ENCODE assay signal across 13 mouse cellular contexts in the genomic region with DNA sequence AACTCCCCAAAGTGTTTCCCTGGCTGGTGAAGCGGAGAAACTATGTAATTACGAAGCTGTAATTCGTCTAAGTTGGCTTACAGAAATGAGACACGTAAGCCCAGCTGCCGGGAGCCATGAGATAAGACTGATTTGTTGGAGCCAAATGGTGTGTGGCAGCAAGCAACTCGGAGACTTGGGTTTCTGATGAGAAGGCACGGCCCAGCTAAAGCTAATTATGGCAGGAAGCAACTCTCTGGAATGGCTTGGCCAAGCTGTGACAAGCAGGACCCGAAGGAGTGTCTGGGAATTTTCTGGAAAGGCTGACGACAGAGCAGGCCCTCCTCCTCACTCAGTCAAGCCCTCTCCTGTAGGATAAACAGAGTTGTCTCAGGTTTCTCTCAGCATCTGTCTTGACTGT. TPM values are rescaled to one million over a fixed set of nuclear protein-coding genes. Genes with fewer than 3 reads are reported as not detected.
DNase-seq lines count a peak whose midpoint lies in the region; ATAC-seq lines count a peak whose summit lies in the region.
"Had no signal": no experiment of that assay in that cellular context is flagged by ENCODE, and none has a peak within 500 bp of the region (broad histone marks: within the 10 kb centered on the region; RNA-seq: fewer than 3 reads in every experiment).

No protein-coding gene starts in this region.

- DNase-seq in embryo, embryonic 10 days (ENCODE audit: low spot score), result peak; percentile 9
- no peak for DNase-seq in embryo, embryonic 11 days
- no peak for DNase-seq in neural tube, embryonic 10.5 days (ENCODE audit: extremely low spot score, low spot score)
- peak; percentile 10 for DNase-seq in yolk sac, embryonic 10.5 days (ENCODE audit: low spot score)
- no peak for DNase-seq in adrenal gland, adult 18-20 months (ENCODE audit: low spot score in 2 of 2)
- DNase-seq: adrenal gland, postnatal 10 days had no signal

- H3K36me3 ChIP-seq in neural tube, embryonic 15.5 days, result no peaks in the 10 kb centered on the region
- no peaks in the 10 kb centered on the region for H3K36me3 ChIP-seq in heart, embryonic 16.5 days (ENCODE audit: control insufficient read depth, insufficient read depth)
- no peaks in the 10 kb centered on the region for H3K36me3 ChIP-seq in midbrain, embryonic 15.5 days (replicated peaks)
- H3K36me3 ChIP-seq: G1E; midbrain, embryonic 12.5 days had no signal

- no peak overlapping the region for H3K27ac ChIP-seq in neural tube, embryonic 15.5 days (replicated peaks)
- H3K27ac ChIP-seq in heart, embryonic 16.5 days (ENCODE audit: low read length), result no peak overlapping the region
- no peak overlapping the region for H3K27ac ChIP-seq in midbrain, embryonic 15.5 days
- H3K27ac ChIP-seq: midbrain, embryonic 12.5 days had no signal

- H3K4me2 ChIP-seq in neural tube, embryonic 15.5 days, result no peak overlapping the region
- no peak overlapping the region for H3K4me2 ChIP-seq in heart, embryonic 16.5 days (ENCODE audit: low read depth, low read length)
- H3K4me2 ChIP-seq in midbrain, embryonic 15.5 days, result no peak overlapping the region
- H3K4me2 ChIP-seq: midbrain, embryonic 12.5 days had no signal

- H3K27me3 ChIP-seq in neural tube, embryonic 15.5 days (replicated peaks), result no peaks in the 10 kb centered on the region
- no peaks in the 10 kb centered on the region for H3K27me3 ChIP-seq in heart, embryonic 16.5 days (ENCODE audit: control insufficient read depth, insufficient read depth, low read length)
- H3K27me3 ChIP-seq in midbrain, embryonic 15.5 days (replicated peaks), result no peaks in the 10 kb centered on the region
- H3K27me3 ChIP-seq: midbrain, embryonic 12.5 days had no signal

- 0 out of 2 replicates have a peak, but pooled peaks have one; percentile 31 for ATAC-seq in neural tube, embryonic 15.5 days (ENCODE audit: low FRiP score)
- peak; percentile 52; the same call in 1 of the 2 replicates for ATAC-seq in heart, embryonic 16.5 days (replicated peaks; ENCODE audit: extremely low read depth, insufficient read depth, low FRiP score)
- ATAC-seq in midbrain, embryonic 15.5 days (replicated peaks), result no peak

- no peak overlapping the region for H3K9ac ChIP-seq in neural tube, embryonic 15.5 days (replicated peaks)
- H3K9ac ChIP-seq in heart, embryonic 16.5 days (ENCODE audit: low read length), result no peak overlapping the region
- H3K9ac ChIP-seq in midbrain, embryonic 15.5 days, result no peak overlapping the region
- H3K9ac ChIP-seq: midbrain, embryonic 12.5 days had no signal

- H3K9me3 ChIP-seq in neural tube, embryonic 15.5 days (replicated peaks), result no peaks in the 10 kb centered on the region
- no peaks in the 10 kb centered on the region for H3K9me3 ChIP-seq in heart, embryonic 16.5 days (replicated peaks; ENCODE audit: control insufficient read depth, low read length)
- no peaks in the 10 kb centered on the region for H3K9me3 ChIP-seq in midbrain, embryonic 15.5 days
- H3K9me3 ChIP-seq: G1E; midbrain, embryonic 12.5 days had no signal

- 54% methylated on average over 9 of the region's 9 CpGs for WGBS in neural tube, embryonic 15.5 days
- 30% methylated on average over 9 of the region's 9 CpGs for WGBS in heart, embryonic 16.5 days
- WGBS in midbrain, embryonic 15.5 days, result 75% methylated on average over 9 of the region's 9 CpGs

- H3K4me3 ChIP-seq in neural tube, embryonic 15.5 days (replicated peaks), result no peak overlapping the region
- H3K4me3 ChIP-seq in heart, embryonic 16.5 days (ENCODE audit: low read length), result no peak overlapping the region
- no peak overlapping the region for H3K4me3 ChIP-seq in midbrain, embryonic 15.5 days
- H3K4me3 ChIP-seq: midbrain, embryonic 12.5 days had no signal

- H3K4me1 ChIP-seq in neural tube, embryonic 15.5 days, result no peaks in the 10 kb centered on the region
- H3K4me1 ChIP-seq in heart, embryonic 16.5 days (ENCODE audit: control insufficient read depth, insufficient read depth, low read length), result no peaks in the 10 kb centered on the region
- no peaks in the 10 kb centered on the region for H3K4me1 ChIP-seq in midbrain, embryonic 15.5 days
- H3K4me1 ChIP-seq: midbrain, embryonic 12.5 days had no signal

RNA-seq across cellular contexts. Expression of gene Spink2, which starts 33.3 kb away (rescaled TPM):
- polyA plus RNA-seq in neural tube, embryonic 15.5 days (2015; fragmentation: Nextera tagmentation; extraction: Ambion mirVana), result 2.9 and 3.2 TPM in 2 replicates
- 2.4 and 2.6 TPM in 2 replicates for polyA plus RNA-seq in heart, embryonic 16.5 days (2015; fragmentation: Nextera tagmentation; extraction: Ambion mirVana)
- total RNA-seq in adrenal gland, adult 18-20 months (2021), result not detected
- polyA plus RNA-seq in midbrain, embryonic 15.5 days (2015; fragmentation: Nextera tagmentation; extraction: Ambion mirVana), result 0.41 TPM in 1 of 2 replicates, not detected in the other
- total RNA-seq: G1E; layer of hippocampus, postnatal 14 days had no signal
- polyA plus RNA-seq: G1E; liver, embryonic 16.5 days; midbrain, embryonic 12.5 days had no signal

Comparison
In these comparisons a context has a peak if more than half of its experiments do, and no peak if none do; other contexts are left out.
1. DNase-seq: peak in embryo, embryonic 10 days (single experiment) and yolk sac, embryonic 10.5 days (single experiment); none in embryo, embryonic 11 days (single experiment), neural tube, embryonic 10.5 days (single experiment) and adrenal gland, adult 18-20 months (0 of 2).